Mouse (Mus musculus): Measurements from ENCODE around the gene Ldlrap1. TPM values are rescaled to one million over a fixed set of nuclear protein-coding genes. Genes with fewer than 3 reads are reported as not detected.
A peak's percentile ranks its signal among the peaks of the same experiment; 100 is the strongest.

Gene Ldlrap1
- polyA plus RNA-seq, 1 experiment from 2014 or later, result 16.6 TPM

DNA sequence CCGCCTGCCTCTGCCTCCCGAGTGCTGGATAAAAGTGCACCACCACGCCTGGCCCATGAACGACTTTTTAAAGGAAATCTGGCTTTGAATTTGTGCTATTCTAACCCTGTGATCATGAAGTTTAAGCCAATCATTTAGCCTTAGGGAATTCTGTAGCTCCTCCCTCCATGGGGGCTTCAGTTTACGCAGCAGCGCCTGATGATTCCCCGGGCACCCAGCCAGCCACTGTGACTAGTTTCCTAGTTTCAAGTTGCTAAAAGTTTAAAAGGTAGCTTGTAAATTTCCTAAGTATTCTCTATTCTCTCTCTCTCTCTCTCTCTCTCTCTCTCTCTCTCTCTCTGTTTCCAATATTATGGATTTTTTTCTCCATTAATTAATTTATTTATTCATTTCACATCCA lies 8.4 kb upstream of the Ldlrap1 start:
- no peak for DNase-seq (ENCODE audit: low spot score)

DNA sequence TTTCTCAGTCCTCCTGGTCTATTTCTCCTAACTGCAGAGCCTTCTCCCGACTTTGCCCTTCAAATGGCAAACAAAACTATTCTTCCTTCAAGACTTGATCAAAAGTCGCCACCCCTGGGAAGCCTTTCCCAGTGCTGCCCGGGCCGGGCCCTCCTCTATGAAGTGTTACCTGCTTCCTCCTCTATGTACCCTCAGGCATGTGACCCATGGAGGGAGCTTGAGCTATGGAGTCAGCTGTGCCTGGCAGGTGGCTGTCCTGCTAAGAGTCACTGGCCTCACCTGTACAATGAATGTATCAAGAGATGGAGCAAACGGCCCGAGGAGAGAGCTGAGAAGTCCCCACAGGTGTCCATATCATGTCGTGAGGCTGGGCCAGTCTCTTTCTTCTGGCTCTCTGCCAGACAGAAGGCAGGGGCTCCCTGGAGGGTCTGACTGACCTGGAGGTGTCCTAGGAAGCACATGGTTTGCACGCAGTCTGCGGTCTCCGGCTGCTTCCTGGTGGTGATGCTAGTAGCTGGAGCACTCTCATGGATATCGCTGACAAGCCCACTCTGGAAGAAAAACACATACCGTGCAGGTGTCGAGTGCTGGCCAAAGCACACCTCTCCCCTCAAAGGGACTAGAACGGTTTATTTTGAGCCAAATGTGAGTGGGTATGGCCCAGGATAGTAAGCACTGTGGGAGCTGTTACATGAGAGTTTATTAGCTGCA lies 7.6 kb upstream of the Ldlrap1 start:
- DNase-seq (ENCODE audit: low spot score), result no peak

DNA sequence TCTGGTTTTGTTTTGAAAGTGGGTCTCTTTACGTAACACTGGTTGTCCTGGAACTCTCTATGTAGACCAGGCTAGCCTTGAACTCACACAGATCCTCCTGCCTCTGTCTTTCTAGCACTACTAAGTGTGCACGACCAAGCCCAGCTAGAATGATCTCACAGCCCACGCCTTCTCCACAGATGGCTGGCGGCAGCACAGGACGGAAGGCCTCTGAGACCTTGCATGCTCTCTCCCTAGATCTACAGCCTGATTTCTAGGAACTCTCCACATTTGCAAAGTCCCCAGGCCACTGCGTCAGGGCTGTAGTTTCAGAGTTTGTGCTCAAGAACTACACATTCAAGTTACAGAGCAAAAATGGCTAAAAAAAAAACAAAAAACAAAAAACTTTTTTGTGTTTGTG lies 6.3 kb upstream of the Ldlrap1 start:
- DNase-seq (ENCODE audit: low spot score), result no peak

DNA sequence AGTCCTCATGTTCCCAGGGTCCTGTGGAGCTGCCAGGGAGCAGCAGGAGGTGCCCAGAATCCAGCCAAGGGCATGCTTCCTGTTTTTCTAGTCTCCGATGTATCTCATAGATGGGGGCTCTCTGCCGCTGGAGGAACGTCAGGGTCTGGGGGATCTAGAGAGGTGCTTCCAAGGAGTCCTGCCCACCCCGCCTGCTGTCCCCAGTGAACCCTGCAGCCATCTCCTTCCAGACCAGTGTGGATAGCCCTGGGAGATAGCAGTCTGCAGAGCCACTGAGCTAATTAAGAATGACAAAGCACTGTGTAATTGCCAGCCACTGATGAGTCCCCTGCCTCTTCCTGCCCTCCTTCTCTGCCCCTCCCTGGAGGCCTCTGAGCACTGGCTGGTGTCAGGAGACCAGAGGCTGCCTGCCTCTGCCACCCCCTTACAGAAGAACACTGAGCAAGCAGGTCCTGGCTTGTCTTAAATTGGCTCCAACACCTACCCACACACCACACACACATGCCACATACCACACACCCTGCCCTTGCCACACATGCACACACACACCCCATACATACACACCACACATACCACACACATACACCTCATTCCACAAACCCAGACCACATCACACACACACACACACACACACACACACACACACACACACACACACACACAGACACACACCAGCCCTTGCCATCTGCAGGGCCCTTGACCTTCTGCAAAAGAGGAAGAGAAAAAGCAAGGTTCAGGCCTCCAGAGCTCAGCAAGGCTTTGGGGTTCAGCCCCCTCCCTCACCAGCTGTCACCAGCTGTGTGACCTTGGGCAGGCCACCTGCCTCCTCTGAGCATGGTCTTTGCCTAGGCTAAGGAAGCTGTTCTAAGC lies 5.2 kb upstream of the Ldlrap1 start:
- DNase-seq (ENCODE audit: low spot score), result peak; percentile 69

DNA sequence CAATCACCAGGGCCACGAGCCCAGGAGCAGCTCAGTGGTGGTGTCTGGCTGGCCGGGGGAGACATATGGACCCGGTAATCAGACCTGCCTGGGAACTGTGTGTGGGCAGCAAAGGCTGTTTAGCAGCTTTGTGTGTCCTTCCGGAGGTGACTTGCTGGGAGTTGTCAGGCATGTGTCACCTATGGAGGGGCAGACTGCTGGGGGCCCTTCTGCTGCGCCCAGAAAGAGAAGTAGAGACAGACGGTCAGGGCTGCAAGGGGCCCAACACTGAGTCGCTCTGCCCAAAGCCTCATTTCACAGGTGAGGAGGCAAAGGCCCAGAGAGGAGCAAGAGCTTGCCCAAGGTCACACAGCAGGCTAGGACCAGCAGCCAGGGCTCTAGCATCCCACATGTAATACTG lies 2.1 kb upstream of the Ldlrap1 start:
- no peak for DNase-seq (ENCODE audit: low spot score)

DNA sequence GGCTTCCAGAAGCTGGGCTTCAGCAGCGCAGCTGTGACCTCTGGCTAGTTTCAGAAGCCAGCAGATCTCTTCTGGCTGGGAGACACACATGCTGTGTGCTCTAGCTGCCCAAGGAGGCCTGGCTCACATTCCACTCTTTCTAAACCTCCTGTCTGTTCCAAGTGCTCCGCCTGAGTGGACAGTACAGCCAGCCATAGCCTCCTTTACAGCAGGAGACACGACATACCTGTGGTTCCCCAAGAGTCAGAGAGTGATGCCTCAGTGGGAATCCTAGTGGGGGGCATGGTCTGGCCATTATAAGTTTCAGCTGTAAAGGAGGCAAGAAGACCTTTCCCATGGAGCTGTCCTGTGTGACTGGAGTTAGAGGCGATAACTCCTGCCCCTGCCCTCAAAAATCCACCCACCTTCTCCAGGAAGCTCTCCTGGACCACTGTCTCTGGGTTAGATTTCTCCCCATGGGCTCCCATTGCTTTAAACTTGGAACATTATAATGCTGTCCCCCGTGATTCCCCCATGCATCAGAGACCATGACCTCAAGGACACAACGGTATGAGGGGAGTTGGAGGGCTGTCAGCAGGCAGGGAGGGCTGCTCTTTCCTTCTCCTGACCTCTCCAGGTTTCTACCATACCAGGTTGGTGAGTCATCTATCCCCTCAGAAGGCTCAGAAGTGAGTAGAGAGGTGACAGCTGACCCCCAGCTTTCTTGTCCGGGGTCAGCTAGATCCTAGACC lies 1.4 kb upstream of the Ldlrap1 start:
- DNase-seq (ENCODE audit: low spot score), result no peak

DNA sequence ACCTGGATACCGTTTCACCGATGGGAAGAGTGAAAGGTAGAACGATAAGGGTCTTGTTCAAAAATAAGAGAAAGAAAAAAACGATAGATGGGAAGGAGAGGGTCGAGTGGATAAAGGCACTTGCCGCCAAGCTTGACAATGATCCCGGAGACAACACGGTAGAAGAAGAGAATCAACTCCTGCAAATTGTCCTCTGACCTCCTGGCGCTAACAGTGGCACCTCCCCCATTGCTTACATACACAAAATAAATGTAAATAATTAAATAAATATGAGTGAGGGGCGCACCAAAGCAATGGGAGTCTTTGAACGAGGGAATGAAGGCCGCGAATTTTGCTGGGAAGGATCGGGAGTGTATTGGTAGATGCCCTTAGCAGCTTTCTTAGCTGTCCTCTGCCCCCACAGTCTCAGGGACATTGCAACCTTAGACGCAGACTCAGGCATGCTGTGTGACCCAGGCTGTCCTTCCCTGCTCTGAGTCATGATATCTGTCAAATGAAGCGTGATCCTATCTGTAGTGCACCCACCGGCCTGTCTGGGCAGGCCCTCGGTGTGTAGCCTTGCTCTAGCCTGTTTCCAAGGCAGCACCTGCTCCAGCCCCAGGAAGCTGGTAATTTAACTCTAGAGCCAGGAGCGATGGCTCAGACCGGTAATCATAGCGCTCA lies 533 bp upstream of the Ldlrap1 start:
- DNase-seq (ENCODE audit: low spot score), result no peak

DNA sequence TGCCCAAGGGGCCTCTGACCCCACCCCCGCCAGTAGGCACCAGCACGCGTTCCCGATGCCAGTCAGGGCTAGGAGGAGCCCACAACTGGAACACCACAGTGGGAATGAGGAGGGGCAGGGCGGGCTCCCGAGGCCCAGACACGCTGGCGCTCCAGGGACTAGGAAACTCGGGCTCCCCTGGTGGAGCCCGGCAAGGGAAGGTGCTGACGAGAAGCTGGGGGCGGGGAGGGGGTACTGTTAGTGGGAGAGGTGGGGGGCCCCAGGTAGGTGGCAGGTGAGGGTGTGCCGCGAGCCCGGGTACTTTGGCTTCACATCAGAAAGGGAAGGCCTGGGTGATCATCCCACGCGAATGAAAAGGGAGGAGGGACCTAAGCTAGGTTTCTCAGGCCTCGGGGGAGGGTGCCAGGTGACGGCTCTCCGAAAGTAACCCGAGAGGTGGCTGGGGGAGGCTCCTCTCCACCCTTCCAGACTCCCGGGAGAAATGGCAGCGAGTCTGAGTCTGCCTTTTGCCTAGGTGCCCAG lies 859 bp downstream of the Ldlrap1 start:
- no peak for DNase-seq (ENCODE audit: low spot score)

DNA sequence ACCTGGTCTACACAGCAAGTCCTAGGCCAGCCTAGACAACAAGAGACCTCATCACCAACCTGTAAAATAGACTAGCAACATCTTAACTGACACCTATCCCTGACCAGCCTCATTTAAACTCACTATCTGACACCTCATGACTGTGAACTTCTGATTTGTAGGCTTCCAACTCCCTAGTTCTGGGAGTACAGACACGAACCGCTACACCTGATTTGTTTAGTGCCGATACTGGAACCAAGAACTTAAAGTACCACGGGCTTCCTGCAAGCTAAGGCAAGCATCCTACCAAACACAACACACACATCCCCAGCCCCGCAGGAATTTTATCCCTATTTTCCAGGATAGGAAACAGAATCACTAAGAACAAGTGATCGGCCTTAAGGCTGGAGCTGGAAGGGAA lies 1.5 kb downstream of the Ldlrap1 start:
- DNase-seq (ENCODE audit: low spot score), result no peak

DNA sequence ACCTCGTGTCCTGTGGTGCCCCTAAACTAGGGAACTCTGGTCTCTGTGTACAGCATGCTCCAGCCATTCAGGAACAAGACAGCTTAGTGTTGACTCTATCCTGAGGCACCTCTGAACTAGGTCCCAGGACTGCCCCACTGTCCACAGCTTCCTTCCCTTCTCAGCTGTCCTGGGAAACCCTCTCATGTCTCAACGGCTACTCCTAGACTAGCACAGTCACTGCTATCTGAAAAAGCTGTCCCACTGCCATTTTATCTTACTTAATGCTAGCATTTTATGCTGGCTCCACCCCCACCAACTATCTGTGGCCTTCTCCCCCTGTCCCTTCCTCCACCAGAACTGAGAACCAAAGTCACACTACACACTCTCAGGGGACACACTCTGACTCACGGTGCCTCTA lies 3.5 kb downstream of the Ldlrap1 start:
- no peak for DNase-seq (ENCODE audit: low spot score)

DNA sequence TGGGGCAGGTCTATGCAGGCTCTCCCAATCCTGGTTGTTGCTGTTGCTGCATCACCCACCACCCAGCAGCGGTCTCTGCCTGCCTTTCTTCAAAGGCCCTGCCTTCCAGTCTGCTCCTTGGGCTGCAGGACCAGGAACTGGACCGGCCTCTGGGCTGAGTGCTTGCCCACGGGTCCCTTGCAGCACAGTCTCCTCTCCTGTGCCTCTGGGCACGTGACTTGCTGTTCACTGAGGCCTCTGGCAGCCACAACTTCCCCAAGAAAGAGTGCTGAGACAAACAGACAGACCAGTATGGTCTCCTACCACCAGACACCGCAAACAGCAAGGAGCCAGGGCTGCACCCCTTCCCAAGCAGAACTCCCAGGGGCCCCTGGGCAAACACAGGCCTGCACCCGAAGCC lies 5.5 kb downstream of the Ldlrap1 start:
- DNase-seq (ENCODE audit: low spot score), result no peak

DNA sequence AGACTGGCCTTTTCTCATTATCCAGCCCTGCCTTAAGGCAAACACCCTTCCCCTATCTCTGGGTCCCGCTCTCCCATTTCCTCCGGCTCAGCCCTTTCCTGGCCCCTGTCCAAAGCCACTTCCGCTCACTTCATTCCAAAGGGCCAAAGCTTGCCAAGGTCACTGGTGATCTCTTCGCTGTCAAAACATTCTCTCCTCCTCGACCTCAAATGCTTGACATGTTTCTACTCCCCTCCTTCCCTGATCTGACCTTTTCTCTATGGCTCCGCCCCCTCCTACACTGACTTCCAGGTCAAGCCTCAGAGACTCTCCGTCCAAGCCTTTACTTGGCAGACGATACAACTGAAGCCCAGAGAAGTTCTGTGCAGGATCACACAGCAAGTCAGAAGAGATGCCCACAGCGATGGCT lies 7.0 kb downstream of the Ldlrap1 start:
- no peak for DNase-seq (ENCODE audit: low spot score)

DNA sequence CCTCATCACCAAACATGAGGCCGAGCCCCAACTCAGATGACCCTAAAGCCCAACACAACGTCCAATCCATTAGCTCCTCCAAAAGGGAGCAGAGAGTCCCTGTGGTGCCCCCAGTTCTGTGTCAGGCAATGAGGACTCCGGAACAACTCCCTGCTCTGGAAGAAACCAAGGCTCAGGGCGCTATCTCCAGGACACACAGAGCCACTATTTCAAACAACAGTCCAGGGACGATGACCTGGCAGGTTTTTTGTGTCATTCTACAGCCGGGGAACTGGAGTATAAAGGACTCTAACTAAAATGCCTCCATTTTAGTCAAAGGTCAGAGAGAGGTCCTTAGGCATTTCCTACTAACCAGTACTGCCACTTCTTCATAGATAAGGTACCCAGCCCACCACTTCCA lies 7.5 kb downstream of the Ldlrap1 start:
- no peak for DNase-seq (ENCODE audit: low spot score)

DNA sequence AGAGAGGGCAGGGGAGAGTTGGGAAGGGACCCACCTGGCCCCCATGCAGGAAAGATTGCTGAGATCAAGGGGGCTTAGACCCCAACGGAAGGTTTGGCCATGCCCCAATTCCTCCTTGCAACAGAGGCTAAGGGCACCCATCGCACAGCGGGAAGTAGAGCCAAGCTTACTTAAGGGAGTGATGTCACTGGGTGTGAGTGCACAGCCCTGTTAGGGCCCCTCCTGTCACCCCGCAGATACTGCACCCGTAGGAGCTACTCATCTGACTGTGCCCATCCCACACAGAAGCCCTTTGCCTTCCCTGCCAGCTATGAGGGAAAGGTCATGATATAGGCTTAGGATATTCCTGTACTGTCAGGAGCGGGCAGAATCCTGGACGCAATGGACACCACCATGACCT lies 8.3 kb downstream of the Ldlrap1 start:
- no peak for DNase-seq (ENCODE audit: low spot score)

DNA sequence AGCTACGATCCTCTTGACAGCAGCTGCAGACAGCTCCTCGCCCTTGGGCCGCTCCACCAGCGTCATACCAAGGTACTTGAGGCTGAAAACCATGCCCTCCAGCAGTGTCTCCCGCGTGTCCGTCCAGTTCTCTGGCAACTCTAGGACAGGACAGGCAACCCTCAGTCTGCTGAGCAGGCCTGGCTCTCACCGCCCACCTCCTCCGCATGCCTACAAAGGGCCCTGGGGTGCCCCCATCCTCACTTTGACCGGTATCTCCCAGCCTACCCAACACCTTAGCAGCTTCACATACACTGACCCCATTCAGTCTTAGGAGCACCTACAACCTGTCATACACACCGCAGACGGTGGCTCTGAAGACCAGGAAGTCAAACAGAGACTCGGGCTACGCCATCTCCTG lies 8.9 kb downstream of the Ldlrap1 start:
- DNase-seq (ENCODE audit: low spot score), result no peak

DNA sequence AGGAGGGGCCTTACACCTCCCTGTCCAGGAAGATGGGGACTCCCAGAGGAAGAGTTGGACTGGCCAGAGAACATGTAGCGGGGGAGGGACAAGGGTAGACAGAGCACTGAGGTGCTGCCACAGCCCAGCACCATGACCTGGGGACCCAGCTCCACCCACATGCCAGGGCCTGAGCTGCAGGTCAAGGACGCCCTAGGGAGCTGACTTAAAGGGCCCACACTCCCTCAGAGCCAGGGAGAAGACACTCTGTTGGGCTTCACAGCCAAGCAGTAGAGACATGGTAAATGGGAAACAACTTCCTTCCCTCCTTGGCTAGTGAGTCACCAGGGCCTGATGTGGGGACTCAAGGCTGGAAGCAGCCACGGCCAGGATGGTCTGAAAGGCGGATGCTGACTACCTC lies 9.5 kb downstream of the Ldlrap1 start:
- no peak for DNase-seq (ENCODE audit: low spot score)

DNA sequence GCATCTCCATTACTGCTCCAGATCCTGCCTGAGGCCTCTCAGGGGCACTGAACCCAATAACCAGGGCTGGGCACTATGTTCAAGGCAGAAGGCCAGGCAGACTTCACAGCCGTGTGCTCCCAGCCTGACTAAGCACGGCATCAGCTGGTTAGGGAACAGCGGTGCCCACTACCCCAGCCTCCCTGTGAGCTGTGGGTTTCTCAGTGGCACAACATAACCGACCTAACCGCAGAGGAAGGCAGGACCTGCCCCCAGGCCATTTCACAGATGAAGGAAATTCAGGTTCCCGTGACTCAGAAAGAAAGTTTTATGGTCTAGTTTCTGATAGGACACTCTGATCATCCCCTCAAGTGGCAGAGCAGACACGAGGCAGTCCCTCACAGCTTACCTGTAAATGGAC lies 10.9 kb downstream of the Ldlrap1 start:
- DNase-seq (ENCODE audit: low spot score), result no peak

DNA sequence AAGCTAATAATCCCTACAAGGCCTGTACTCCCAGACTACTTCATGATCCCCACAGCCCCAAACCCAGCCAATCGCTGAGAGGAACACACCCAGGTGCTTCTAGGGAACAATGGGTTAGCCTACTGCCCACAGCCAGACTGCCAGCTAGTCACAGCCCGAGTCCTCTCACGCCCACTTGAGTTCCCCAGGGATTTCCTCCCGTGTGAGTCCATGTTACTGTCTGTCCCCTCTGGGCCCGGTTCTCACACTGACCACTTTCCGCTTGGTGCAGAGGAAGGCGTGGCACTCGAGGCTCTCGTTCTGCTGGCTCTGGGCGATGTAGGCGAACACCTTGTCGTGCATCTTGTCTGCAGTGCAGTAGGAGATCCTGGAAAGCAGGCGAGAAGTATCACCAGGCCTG lies 12.9 kb downstream of the Ldlrap1 start:
- no peak for DNase-seq (ENCODE audit: low spot score)

DNA sequence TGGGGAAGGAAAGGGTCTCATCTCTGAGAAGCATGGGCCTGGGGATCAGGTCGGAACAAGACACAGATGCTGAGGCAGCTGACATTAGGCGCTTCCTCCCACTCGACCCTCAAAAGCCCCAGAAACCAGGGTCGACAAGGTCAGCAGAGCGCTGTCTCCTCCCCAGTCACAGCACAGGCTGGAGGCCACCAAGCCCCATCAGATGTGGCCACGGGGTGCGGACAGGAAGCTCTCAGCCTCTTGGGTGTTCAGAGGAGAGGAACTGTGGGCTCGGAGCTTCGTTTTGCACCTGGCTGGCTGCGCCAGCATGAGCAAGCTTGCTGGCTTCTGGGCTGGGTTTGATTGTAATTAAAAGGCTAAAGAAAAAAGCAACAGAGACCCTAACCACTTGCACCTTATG lies 13.5 kb downstream of the Ldlrap1 start:
- peak; percentile 73 for DNase-seq (ENCODE audit: low spot score)

DNA sequence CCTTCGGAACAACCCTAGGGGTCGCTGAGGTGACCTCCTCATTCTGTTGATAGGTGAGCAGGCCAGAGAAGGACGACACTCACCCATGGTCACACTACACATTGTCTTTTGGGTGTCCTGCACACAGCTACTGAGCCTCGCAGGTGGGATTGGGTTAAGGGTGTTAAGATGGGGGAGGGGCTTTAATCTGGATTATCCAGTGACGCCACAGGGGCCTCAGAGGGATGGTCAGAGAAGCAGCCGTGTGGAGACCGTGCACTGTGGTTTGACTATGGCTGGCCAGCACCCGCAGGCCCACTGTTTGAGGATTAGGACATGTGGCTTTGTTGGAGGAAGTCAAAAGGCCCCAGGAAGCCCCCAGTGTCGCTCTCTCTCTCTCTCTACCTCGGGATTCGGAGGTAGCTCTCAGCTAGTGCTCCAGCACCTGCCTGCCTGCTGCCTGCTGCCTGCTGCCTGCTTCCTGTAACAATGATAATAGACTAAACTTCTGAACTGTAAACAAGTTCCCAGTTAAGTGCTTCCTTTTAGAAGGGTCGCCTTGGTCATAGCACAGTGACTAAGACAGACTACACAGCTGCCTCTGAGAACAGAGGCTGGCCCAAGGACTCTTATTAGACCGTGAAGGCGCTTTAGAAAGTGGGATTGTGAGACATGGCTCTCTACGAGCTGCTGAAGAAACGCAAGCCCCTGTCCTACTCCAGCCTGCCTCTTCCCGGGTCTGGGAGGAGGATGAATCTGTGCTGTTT lies 14.1 kb downstream of the Ldlrap1 start:
- peak; percentile 66 for DNase-seq (ENCODE audit: low spot score)

All from thymus, postnatal 0 days (tissue).